Mouse (Mus musculus) ES-Bruce4 (cell line): Measurements from ENCODE around the gene Akap7.

Experiments used
- CTCF ChIP-seq: IDR thresholded peaks from one replicate; pipeline ENCODE4 v1.8.1; 2011; ENCODE audit warnings: low read depth, low read length
- EP300 ChIP-seq: IDR thresholded peaks from 2 replicates; pipeline ENCODE4 v1.6.1; 2011; ENCODE audit warnings: low read depth, low read length; ENCODE audit not compliant: insufficient read depth

GRCm38 (mm10) chr10:25353941-25354340 lies 46.3 kb upstream of the Akap7 start:
- no peak for TF ChIP-seq EP300
- TF ChIP-seq CTCF = no peak
